Comparison of ENCODE assay signal across 8 mouse cellular contexts in the genomic region with DNA sequence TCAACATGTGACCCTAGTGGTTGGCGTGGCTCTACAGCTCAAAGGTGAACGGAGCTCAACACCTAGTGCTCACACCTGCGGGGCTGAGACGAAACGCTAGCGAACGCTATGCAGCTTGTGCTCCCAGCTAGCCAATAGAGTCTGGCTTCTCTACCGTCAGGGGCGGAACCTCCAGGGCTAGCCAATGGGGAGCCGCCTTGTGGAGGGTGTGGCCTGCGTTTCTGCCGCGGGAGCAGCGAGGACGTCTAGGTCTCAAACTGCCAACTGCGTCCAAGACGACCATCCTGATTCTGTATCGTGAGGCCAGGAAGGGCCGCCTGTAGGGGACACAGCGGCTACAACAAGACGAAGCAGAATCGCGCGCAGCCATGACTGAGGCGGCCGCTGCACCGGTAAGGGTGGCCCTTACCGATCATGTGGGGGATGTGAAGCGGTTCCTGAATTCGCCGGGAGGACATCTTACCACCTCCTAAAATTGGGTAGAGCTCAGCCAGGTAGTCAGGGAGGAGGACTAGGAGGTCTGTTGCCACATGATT. TPM values are rescaled to one million over a fixed set of nuclear protein-coding genes. Genes with fewer than 3 reads are reported as not detected.
DNase-seq lines count a peak whose midpoint lies in the region; ATAC-seq and TF ChIP-seq lines count a peak whose summit lies in the region.

Gene Zfp956, plus strand, starts transcription at position 200 of the 536 bp plus-strand sequence.

- H3K27me3 ChIP-seq in hindbrain, embryonic 10.5 days (ENCODE audit: insufficient read depth, poor library complexity, severe bottlenecking): peaks cover 8% of the 10 kb centered on the region; the same call in 1 of the 2 replicates
- no peaks in the 10 kb centered on the region for H3K27me3 ChIP-seq in lung, postnatal 0 days (replicated peaks; ENCODE audit: insufficient read depth, low read length)

- peak within 1 kb of the TSS; percentile 82 for H3K27ac ChIP-seq in hindbrain, embryonic 10.5 days
- H3K27ac ChIP-seq in lung, postnatal 0 days (ENCODE audit: low read length): peak within 1 kb of the TSS; percentile 45; the same call in 1 of the 2 replicates

- H3K4me1 ChIP-seq in hindbrain, embryonic 10.5 days (replicated peaks): peaks cover 15% of the 10 kb centered on the region
- peaks cover 4% of the 10 kb centered on the region; the same call in 1 of the 2 replicates for H3K4me1 ChIP-seq in lung, postnatal 0 days (ENCODE audit: insufficient read depth, low read depth, low read length)

- peak within 1 kb of the TSS; percentile 59 for H3K9ac ChIP-seq in lung, postnatal 0 days (replicated peaks; ENCODE audit: low read depth)

- peak; percentile 93 for DNase-seq in MN1 (ENCODE audit: low spot score)
- peak; percentile 97 for DNase-seq in cerebellum, adult 9-10 months
- DNase-seq in hindbrain, embryonic 10.5 days (ENCODE audit: low spot score): peak; percentile 95
- peak; percentile 94 for DNase-seq in layer of hippocampus, adult 9-11 months
- DNase-seq in lung, postnatal 0 days (ENCODE audit: low spot score): peak; percentile 97
- peak; percentile 89 for DNase-seq in ovary, postnatal 14 days (ENCODE audit: low spot score)
- DNase-seq in thymus, postnatal 14 days: peak; percentile 96

- no peaks in the 10 kb centered on the region for H3K9me3 ChIP-seq in hindbrain, embryonic 10.5 days
- no peaks in the 10 kb centered on the region for H3K9me3 ChIP-seq in lung, postnatal 0 days (ENCODE audit: low read length)

- peak; percentile 40 for TF ChIP-seq CTCF in lung, postnatal 0 days (IDR thresholded peaks at IDR 0.05)

- under 1% methylated on average over 31 of the region's 31 CpGs for WGBS in hindbrain, embryonic 10.5 days
- under 1% methylated on average over 31 of the region's 31 CpGs for WGBS in lung, postnatal 0 days

- peak within 1 kb of the TSS; percentile 87 for H3K4me2 ChIP-seq in lung, postnatal 0 days (replicated peaks; ENCODE audit: low read depth, low read length)

- peak; percentile 99 for ATAC-seq in frontal cortex, adult (ENCODE audit: low TSS enrichment)
- peak; percentile 100 for ATAC-seq in lung, postnatal 0 days

- H3K36me3 ChIP-seq in hindbrain, embryonic 10.5 days: peaks cover 25% of the 10 kb centered on the region
- H3K36me3 ChIP-seq in lung, postnatal 0 days (ENCODE audit: insufficient read depth, low read length): no peaks in the 10 kb centered on the region

- H3K4me3 ChIP-seq in hindbrain, embryonic 10.5 days: peak within 1 kb of the TSS; percentile 65
- peak within 1 kb of the TSS; percentile 55 for H3K4me3 ChIP-seq in lung, postnatal 0 days (ENCODE audit: low read depth, low read length)

- TF ChIP-seq EP300 in lung, postnatal 0 days (IDR thresholded peaks at IDR 0.05): no peak

RNA-seq across cellular contexts. Expression of gene Zfp956, which starts in this region (rescaled TPM):
- 7.5 and 8.5 TPM in 2 replicates for polyA plus RNA-seq in hindbrain, embryonic 10.5 days (2016; fragmentation: Nextera tagmentation; extraction: Ambion mirVana)
- 4.7 and 5.3 TPM in 2 replicates for polyA plus RNA-seq in lung, postnatal 0 days (2015; fragmentation: Nextera tagmentation; extraction: Ambion mirVana)

Comparison
In these comparisons a context has a peak if more than half of its experiments do, and no peak if none do; other contexts are left out.
1. Peak in every context shown above with its lines: DNase-seq, ATAC-seq, H3K4me3 ChIP-seq and H3K27ac ChIP-seq.